Mouse (Mus musculus) CH12.LX (cell line): ENCODE data around the gene Plekha7. TPM values are rescaled to one million over a fixed set of nuclear protein-coding genes. Genes with fewer than 3 reads are reported as not detected.
A peak's percentile ranks its signal among the peaks of the same experiment; 100 is the strongest.

Experiments
- DNase-seq: peaks from one replicate; pipeline ENCODE4 v3.0.0-alpha.2; 2013; ENCODE audit errors: extremely low read depth
- H3K27ac ChIP-seq: 2 replicates; pipeline ENCODE4 v1.5.1; 2012; ENCODE audit warnings: low read depth, mild to moderate bottlenecking, control low read depth, moderate library complexity; ENCODE audit not compliant: insufficient read depth
- H3K27me3 ChIP-seq: replicated peaks from 2 replicates; pipeline ENCODE3; 2012; ENCODE audit warnings: inconsistent platforms
- H3K36me3 ChIP-seq, 2 experiments: replicated peaks in 1 of 2; 2 replicates each; pipeline versions ENCODE3 to v1.6.1; 2012; ENCODE audit warnings: inconsistent platforms in 1 of 2, low read length in 1 of 2, mild to moderate bottlenecking in 1 of 2, mixed read lengths in 1 of 2, moderate library complexity in 1 of 2; ENCODE audit not compliant: control insufficient read depth in 1 of 2, insufficient read depth in 1 of 2
- H3K4me1 ChIP-seq, 2 experiments: 2 replicates each; pipeline ENCODE4 v1.6.1; 2012; ENCODE audit warnings: inconsistent platforms in 1 of 2, moderate library complexity in 1 of 2; ENCODE audit not compliant: insufficient read depth in 2 of 2, control insufficient read depth in 1 of 2
- H3K4me2 ChIP-seq: 2 replicates; pipeline ENCODE4 v1.6.1; 2012; ENCODE audit warnings: low read depth, mild to moderate bottlenecking, control low read depth; ENCODE audit not compliant: poor library complexity, insufficient read depth, severe bottlenecking
- H3K4me3 ChIP-seq, 3 experiments: fragments of 150-350 bp in 1 of 3; sonication (generic) in 1 of 3; replicated peaks in 1 of 3; 2 replicates each; pipeline versions ENCODE3 to v1.5.1; 2011 to 2012; ENCODE audit warnings: low read depth in 2 of 3, low read length in 2 of 3, mild to moderate bottlenecking in 2 of 3, moderate library complexity in 2 of 3, control low read depth in 1 of 3, improper control_type of control experiment in 1 of 3, inconsistent platforms in 1 of 3, mixed read lengths in 1 of 3; ENCODE audit not compliant: poor library complexity in 1 of 3
- H3K79me2 ChIP-seq: replicated peaks from 2 replicates; pipeline ENCODE4 v1.6.1; 2012; ENCODE audit warnings: mild to moderate bottlenecking, moderate library complexity; ENCODE audit not compliant: control insufficient read depth, poor library complexity, insufficient read depth, severe bottlenecking; ENCODE audit errors: extremely low read depth
- H3K9ac ChIP-seq: 2 replicates; pipeline ENCODE4 v1.6.1; 2012; ENCODE audit warnings: low read depth, mild to moderate bottlenecking, control low read depth, moderate library complexity; ENCODE audit not compliant: insufficient read depth
- H3K9me3 ChIP-seq: replicated peaks from 2 replicates; pipeline ENCODE3; 2012; ENCODE audit warnings: low read length, inconsistent platforms, mixed read lengths
- CTCF ChIP-seq, 2 experiments: IDR thresholded peaks in 1 of 2; conservative IDR thresholded peaks in 1 of 2; 2 replicates each; pipeline ENCODE4 v1.5.1; 2011 to 2012; ENCODE audit warnings: low read depth in 2 of 2, low read length in 2 of 2, improper control_type of control experiment in 1 of 2, inconsistent platforms in 1 of 2, mild to moderate bottlenecking in 1 of 2, moderate library complexity in 1 of 2
- E2F4 ChIP-seq: IDR thresholded peaks from 2 replicates; pipeline ENCODE4 v1.6.1; 2011; ENCODE audit warnings: low read depth, low read length, improper control_type of control experiment; ENCODE audit not compliant: insufficient replicate concordance
- GABPA ChIP-seq: IDR thresholded peaks from 2 replicates; pipeline ENCODE4 v1.6.1; 2012; ENCODE audit warnings: low read depth, low read length, improper control_type of control experiment, inconsistent platforms; ENCODE audit not compliant: insufficient replicate concordance
- KAT2A ChIP-seq: IDR thresholded peaks from 2 replicates; pipeline ENCODE4 v1.6.1; 2012; ENCODE audit warnings: low read length, improper control_type of control experiment, inconsistent platforms; ENCODE audit not compliant: insufficient replicate concordance
- MAFK ChIP-seq: IDR thresholded peaks from 2 replicates; pipeline ENCODE4 v1.6.1; 2011; ENCODE audit warnings: low read length, improper control_type of control experiment; ENCODE audit not compliant: insufficient replicate concordance
- MAX ChIP-seq: IDR thresholded peaks from 2 replicates; pipeline ENCODE4 v1.6.1; 2011; ENCODE audit warnings: low read length, improper control_type of control experiment
- MAZ ChIP-seq: IDR thresholded peaks from 2 replicates; pipeline ENCODE4 v1.6.1; 2012; ENCODE audit warnings: low read depth, mild to moderate bottlenecking, inconsistent platforms, low read length, improper control_type of control experiment, moderate library complexity
- NRF1 ChIP-seq: IDR thresholded peaks from 2 replicates; pipeline ENCODE4 v1.6.1; 2014; ENCODE audit warnings: low read depth, mild to moderate bottlenecking, inconsistent platforms, low read length, improper control_type of control experiment, moderate library complexity
- RCOR1 ChIP-seq: conservative IDR thresholded peaks from 2 replicates; pipeline ENCODE4 v1.6.1; 2012; ENCODE audit warnings: low read depth, mild to moderate bottlenecking, inconsistent platforms, low read length, improper control_type of control experiment
- SIN3A ChIP-seq: IDR thresholded peaks from 2 replicates; pipeline ENCODE4 v1.6.1; 2012; ENCODE audit warnings: low read length, improper control_type of control experiment, inconsistent platforms
- ZC3H11A ChIP-seq: IDR thresholded peaks from 2 replicates; pipeline ENCODE4 v1.6.1; 2012; ENCODE audit warnings: low read depth, mild to moderate bottlenecking, inconsistent platforms, low read length, improper control_type of control experiment
- ZKSCAN1 ChIP-seq: IDR thresholded peaks from 2 replicates; pipeline ENCODE4 v1.6.1; 2012; ENCODE audit warnings: low read depth, inconsistent platforms, low read length, improper control_type of control experiment, borderline replicate concordance
- dilution Hi-C: fragments of 300-500 bp; cut with MboI; formaldehyde crosslinking; loops from 2 replicates; pipeline ENCODE4 v1.14.3; 2020; ENCODE audit warnings: low sequenced_read_pairs; ENCODE audit not compliant: extremely low pct_unique_long_range_greater_than_20kb, extremely low pct_ligation_motif_present
- in situ Hi-C: fragments of 300-500 bp; cut with MboI; formaldehyde crosslinking; loops from 3 replicates; pipeline ENCODE4 v1.14.3; 2019; ENCODE audit warnings: low sequenced_read_pairs, low pct_ligation_motif_present, low pct_unique_long_range_greater_than_20kb, mixed read lengths
- polyA plus RNA-seq: library from polyadenylated mRNA; unstranded; fragments of >175 nt; gene quantifications from 2 replicates; pipeline ENCODE4 v1.2.1, GENCODE M21; 2012; ENCODE audit warnings: low read depth; ENCODE audit not compliant: insufficient read length
- total RNA-seq, 2 experiments: library from RNA; depleted of rRNA; stranded (reverse); fragments of 300-350 nt in 1 of 2; fragments of >200 nt in 1 of 2; gene quantifications; 2 replicates each; pipeline ENCODE4 v1.2.3; 2012 to 2014

The Plekha7 gene
- total and polyA plus RNA-seq, 3 experiments: 0.59 to 1.5 (median 1.0) TPM

DNA sequence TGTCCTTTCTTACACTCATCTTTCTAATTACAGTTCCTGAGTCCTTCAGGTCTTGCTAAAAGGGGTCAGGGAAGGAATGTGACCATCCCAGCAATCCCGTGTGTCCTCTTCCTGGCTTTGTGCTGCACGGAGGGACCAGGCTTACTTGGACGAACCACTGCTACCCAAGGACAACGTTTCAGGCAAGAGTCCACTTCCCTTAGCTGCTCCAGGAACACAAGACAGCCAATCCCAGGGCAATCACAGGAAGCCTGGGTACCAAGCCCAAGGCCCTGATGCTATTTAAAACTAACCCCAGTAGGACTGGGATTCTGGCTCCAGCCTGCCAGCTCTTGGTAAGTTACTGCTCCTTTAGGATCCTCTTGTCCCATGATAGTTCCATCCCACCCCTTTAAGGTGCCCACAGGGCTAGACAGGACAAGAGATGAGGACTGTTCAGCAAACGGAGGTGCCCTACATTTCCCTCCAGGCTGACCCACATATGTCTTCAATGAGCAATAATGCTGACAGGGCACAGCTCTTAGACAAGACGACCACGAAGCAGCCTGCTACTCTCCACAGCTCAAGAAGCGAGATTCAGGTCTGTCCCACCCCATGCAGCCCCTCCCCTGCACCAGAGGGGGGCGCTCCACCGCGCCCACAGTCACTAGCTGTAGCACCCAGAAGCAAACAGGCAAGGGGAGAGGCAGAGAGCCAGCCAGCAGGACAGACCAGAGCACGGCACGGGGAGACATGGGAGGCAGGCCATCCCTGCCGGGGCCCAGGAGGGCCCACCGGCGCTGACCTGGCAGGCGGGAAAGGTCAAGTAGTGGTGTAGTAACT, 151.9 kb downstream of the Plekha7 start:
- Histone ChIP-seq H3K36me3 (no peaks in the 10 kb centered on the region), H3K9me3 (no peaks in the 10 kb centered on the region), H3K27me3 (peaks cover 3% of the 10 kb centered on the region), H3K9ac (no peak overlapping the region), H3K4me1 (peaks cover under 1 to 1% of the 10 kb centered on the region in 2 experiments; a peak in 2 of 4 replicates), H3K79me2 (no peaks in the 10 kb centered on the region), H3K4me3 (no peak overlapping the region), H3K27ac (no peak overlapping the region), H3K4me2 (no peak overlapping the region)
- DNase-seq: no peak
- in situ Hi-C loops: no loop called here
- TF ChIP-seq MAX (no peak), CTCF (conservative IDR thresholded peaks at IDR 0.05 in 1 of 2, IDR thresholded peaks at IDR 0.05 in 1 of 2; ENCODE audit: low read depth in 2 of 2, low read length in 2 of 2) (peak in 1 of 2 experiments; percentile 16; a peak in 2 of 4 replicates)
- dilution Hi-C loops: no loop called here

DNA sequence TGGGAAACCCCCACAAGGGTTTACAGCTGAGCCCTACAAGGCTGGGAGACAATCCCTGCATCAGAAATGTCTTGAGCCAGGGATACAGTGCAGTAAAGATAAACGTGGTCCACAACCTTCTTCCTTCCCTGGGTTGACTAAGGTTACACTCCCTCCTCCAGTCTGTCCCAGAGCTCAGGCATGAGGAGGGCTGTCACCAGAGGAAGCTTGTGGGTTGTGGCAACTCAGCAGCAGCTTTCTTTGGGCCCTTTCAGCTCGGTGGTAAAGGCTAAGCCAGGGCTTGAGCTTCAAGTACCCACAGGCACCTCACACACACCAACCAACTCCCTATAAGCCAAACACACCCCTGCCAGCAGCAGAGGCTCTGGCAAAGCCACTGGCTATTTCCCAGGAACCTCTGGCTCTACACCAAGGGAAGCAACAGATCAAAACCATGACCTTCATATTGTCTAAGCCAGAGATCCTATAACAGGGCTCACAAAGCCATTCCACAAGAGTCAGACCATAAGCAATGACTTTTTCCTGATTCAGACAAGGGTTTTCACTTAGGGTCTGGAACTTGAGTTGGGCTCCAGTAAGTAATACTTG, 154.3 kb downstream of the Plekha7 start:
- Histone ChIP-seq H3K4me3 (no peak overlapping the region), H3K27ac (no peak overlapping the region), H3K79me2 (no peaks in the 10 kb centered on the region), H3K9ac (no peak overlapping the region), H3K27me3 (peaks cover 3% of the 10 kb centered on the region), H3K4me1 (peaks cover 0 to 3% of the 10 kb centered on the region in 2 experiments; a peak in 2 of 4 replicates), H3K4me2 (no peak overlapping the region), H3K9me3 (no peaks in the 10 kb centered on the region), H3K36me3 (no peaks in the 10 kb centered on the region)
- TF ChIP-seq SIN3A: no peak
- TF ChIP-seq MAFK: no peak
- no peak for TF ChIP-seq NRF1
- TF ChIP-seq ZKSCAN1: no peak
- TF ChIP-seq MAZ: no peak
- TF ChIP-seq RCOR1: no peak
- no peak for TF ChIP-seq ZC3H11A
- TF ChIP-seq E2F4: no peak
- TF ChIP-seq GABPA: no peak
- no peak for TF ChIP-seq KAT2A
- dilution Hi-C loops: no loop called here
- in situ Hi-C loops: no loop called here
- DNase-seq: no peak
